Mouse (Mus musculus): Measurements from ENCODE around the gene Nrxn2. TPM values are rescaled to one million over a fixed set of nuclear protein-coding genes. Genes with fewer than 3 reads are reported as not detected.
A peak's percentile ranks its signal among the peaks of the same experiment; 100 is the strongest.

Gene Nrxn2
- polyA plus RNA-seq, 1 experiment: 6.4 TPM

DNA sequence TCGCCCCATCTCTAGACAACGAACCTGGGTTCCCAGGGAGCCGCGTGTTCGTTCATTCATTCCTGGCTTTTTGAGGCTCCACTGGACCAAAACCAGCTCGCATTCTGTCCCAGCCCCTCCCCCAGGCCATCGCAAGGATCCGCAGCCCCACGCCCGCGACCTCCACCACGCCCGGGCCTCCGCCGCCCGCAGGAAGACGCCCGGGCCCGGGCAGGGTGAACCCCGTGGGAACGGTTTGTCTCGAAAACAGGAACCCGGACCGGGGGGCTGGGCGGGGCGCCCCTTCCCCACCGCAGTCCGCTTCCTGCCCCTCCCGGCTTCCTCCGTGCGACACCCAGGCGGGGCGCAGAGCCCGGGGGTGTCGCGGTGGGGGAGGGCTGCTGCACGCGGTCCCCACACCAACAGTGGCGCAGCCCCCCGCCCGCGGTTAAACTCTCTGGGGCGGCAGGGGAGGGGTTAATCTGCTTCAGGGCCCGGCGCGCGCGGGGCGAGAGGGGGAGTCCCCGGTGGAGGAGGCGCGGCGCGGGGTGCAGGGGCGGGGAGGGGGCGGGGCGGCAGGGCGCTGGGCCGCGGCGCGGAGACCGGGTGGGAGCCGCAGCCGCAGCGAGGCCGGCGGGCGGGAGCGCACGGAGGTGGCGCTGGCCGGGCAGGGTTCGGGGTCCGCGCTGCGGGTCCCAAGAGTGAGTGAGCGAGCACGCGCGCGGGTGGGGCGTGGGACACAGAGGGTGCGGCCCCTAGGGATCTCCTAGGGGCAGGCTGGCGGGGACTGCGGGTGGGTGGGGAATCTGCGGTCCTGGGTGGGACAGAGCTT is 19.0 kb upstream of the Nrxn2 start, which contains the start of gene Rasgrp2:
Gene Rasgrp2, plus strand, starts transcription at position 56 of the 811 bp plus-strand sequence.
- 1% methylated on average over 79 of the region's 87 CpGs for WGBS
- TF ChIP-seq CTCF (conservative IDR thresholded peaks at IDR 0.05; ENCODE audit: insufficient read depth, insufficient read length, low read depth, low read length): no peak
- no peak for TF ChIP-seq POLR2A (IDR thresholded peaks at IDR 0.05; ENCODE audit: low read depth, low read length)
- DNase-seq: peak; percentile 76
- Histone ChIP-seq H3K36me3 (ENCODE audit: control insufficient read depth, insufficient read depth, low read length) (no peaks in the 10 kb centered on the region), H3K27me3 (replicated peaks; ENCODE audit: control insufficient read depth, insufficient read depth, low read length) (no peaks in the 10 kb centered on the region; the same call in 1 of the 2 replicates), H3K4me3 (ENCODE audit: insufficient read depth, low read depth, low read length) (peak within 1 kb of the TSS; percentile 59), H3K27ac (ENCODE audit: insufficient read depth, low read depth, low read length) (peak within 1 kb of the TSS; percentile 34; the same call in 1 of the 2 replicates), H3K4me1 (ENCODE audit: control insufficient read depth, insufficient read depth, low read length) (no peaks in the 10 kb centered on the region)

DNA sequence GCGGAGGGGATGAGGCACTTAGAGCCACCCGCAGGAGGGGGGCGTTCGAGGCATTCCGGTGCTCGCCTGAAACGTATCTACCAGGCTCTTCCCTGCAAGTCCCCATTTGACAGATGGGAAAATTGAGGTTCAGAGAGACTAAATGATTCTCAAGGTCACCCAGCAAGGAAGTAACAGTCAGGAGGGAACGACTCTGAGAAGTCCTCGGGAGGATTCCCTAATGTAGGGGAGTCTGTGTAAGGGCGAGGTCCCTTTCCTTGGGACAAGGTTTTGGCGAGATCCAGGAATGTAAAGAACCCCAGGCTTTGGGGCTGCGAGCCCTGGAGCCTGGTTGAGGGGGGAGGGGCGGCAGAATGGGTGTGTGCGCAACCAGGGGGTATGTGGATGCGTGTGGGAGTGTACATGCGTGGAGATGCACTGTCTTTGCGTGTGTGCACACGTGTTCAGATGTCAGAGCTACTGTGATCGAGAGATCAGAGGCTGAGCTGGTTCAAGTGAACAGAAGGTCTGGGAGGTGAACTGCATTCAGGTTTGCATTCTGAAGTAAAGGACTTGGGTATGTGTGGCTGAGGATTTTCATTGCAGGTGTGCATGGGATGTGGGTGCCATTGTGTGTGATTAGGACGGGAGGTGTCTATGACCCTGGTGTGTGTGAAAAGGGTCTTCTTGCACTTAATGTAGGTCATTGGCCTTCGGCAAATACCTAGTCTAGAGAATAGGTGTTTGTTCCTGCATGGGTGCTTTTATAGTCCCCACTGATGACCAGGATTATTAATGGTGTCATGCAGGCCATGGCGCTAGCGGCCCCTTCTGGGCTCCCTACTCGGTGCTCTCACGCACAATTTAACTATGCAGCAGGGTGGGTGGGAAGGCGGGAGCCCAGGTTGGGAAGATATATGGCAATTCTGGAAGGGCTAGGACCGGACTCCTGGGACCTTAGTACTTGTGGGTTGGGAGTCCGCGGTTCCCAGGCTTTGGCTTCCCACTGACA is 18.1 kb upstream of the Nrxn2 start:
- no peaks in the 10 kb centered on the region; the same call in 1 of the 2 replicates for H3K27me3 ChIP-seq (replicated peaks; ENCODE audit: control insufficient read depth, insufficient read depth, low read length)
- 2% methylated on average over 29 of the region's 29 CpGs for WGBS
- H3K4me1 ChIP-seq (ENCODE audit: control insufficient read depth, insufficient read depth, low read length): no peaks in the 10 kb centered on the region
- TF ChIP-seq POLR2A (IDR thresholded peaks at IDR 0.05; ENCODE audit: low read depth, low read length) (no peak), CTCF (conservative IDR thresholded peaks at IDR 0.05; ENCODE audit: insufficient read depth, insufficient read length, low read depth, low read length) (no peak)
- peak overlapping the region; percentile 59 for H3K4me3 ChIP-seq (ENCODE audit: insufficient read depth, low read depth, low read length)
- no peaks in the 10 kb centered on the region for H3K36me3 ChIP-seq (ENCODE audit: control insufficient read depth, insufficient read depth, low read length)
- DNase-seq: no peak
- H3K27ac ChIP-seq (ENCODE audit: insufficient read depth, low read depth, low read length): peak overlapping the region; percentile 24

DNA sequence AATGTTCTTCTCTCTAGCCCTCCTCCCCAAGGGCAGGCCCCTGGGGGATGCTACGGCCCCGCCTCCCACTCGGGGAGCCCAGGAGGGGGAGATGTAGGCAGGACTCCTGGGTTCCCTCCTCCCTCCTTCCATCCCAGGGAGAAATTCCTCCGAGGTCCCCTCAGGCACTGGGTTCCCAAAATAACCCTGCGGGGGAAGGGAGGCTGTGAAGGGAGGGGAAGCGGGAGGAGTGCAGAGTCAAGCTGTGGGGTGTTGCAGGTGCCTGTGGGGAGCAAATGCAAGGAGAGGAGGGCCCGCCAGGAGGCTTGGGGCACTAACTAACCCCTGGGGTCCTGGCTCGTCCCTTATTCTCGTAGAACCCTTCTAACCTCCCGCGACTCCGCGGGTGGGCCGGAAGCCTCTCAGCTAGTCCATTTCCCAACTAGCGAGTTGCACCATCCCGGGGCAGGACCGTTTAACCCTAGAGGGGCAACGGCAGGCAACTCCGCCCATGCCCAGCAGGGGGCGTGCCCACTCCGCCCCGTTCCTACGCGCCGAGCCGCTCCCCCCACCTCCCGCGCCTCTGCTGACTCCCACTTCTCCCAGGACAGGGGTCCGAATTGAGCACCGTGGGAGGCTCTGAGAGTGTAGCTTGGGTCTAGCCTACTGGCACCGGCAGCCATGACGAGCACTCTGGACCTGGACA is 17.3 kb upstream of the Nrxn2 start:
- H3K27ac ChIP-seq (ENCODE audit: insufficient read depth, low read depth, low read length): peak overlapping the region; percentile 80
- no peak for TF ChIP-seq POLR2A (IDR thresholded peaks at IDR 0.05; ENCODE audit: low read depth, low read length)
- peak; percentile 72 for TF ChIP-seq CTCF (conservative IDR thresholded peaks at IDR 0.05; ENCODE audit: insufficient read depth, insufficient read length, low read depth, low read length)
- no peaks in the 10 kb centered on the region; the same call in 1 of the 2 replicates for H3K27me3 ChIP-seq (replicated peaks; ENCODE audit: control insufficient read depth, insufficient read depth, low read length)
- no peaks in the 10 kb centered on the region for H3K4me1 ChIP-seq (ENCODE audit: control insufficient read depth, insufficient read depth, low read length)
- DNase-seq: peak; percentile 84
- no peaks in the 10 kb centered on the region for H3K36me3 ChIP-seq (ENCODE audit: control insufficient read depth, insufficient read depth, low read length)
- under 1% methylated on average over 32 of the region's 32 CpGs for whole genome bisulfite sequencing
- peak overlapping the region; percentile 59 for H3K4me3 ChIP-seq (ENCODE audit: insufficient read depth, low read depth, low read length)

DNA sequence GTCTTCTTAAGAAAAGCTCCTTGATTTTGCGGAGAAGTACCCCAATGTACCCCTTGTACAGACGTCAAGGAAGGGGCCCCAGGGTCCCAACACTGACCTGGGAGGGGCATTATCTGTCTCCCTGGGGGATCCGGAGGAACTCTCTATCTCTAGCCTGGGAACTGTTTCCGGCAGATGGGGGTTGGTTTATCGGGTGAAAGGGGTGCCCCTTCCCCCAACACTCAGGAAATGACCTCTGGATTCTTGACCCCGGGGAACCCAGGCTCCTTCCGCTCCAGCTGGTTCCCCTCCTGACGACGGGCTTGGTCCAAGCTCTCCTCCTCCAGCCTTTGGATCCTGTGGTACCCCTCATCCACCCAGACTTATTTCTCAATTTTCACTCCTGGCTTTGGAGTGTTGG is 16.6 kb upstream of the Nrxn2 start:
- peak overlapping the region; percentile 80 for H3K27ac ChIP-seq (ENCODE audit: insufficient read depth, low read depth, low read length)
- WGBS: 19% methylated on average over 9 of the region's 9 CpGs
- peak overlapping the region; percentile 59 for H3K4me3 ChIP-seq (ENCODE audit: insufficient read depth, low read depth, low read length)
- peak; percentile 79 for DNase-seq
- H3K27me3 ChIP-seq (replicated peaks; ENCODE audit: control insufficient read depth, insufficient read depth, low read length): no peaks in the 10 kb centered on the region; the same call in 1 of the 2 replicates
- TF ChIP-seq POLR2A (IDR thresholded peaks at IDR 0.05; ENCODE audit: low read depth, low read length) (no peak), CTCF (conservative IDR thresholded peaks at IDR 0.05; ENCODE audit: insufficient read depth, insufficient read length, low read depth, low read length) (no peak)
- H3K4me1 ChIP-seq (ENCODE audit: control insufficient read depth, insufficient read depth, low read length): no peaks in the 10 kb centered on the region
- no peaks in the 10 kb centered on the region for H3K36me3 ChIP-seq (ENCODE audit: control insufficient read depth, insufficient read depth, low read length)

DNA sequence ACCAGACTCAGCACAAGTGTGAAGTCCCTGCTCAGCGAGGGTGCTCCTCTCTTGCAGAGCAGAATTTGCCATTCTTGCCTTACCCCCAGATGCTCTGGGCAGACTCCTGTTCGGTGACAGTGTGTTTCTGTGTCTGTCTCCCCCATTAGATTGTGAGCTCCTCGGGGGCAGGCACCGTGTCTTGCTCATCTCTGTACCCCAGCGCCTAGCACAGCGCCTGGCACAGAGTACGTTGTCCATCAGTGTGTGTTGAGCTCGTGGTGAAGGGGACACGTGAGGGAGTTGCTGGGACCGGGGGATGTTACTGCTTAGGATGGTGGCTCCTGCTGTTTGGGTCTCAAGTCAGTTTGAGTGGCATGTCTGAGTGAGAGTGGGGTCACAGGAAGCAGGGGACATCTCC is 14.7 kb upstream of the Nrxn2 start:
- no peak for TF ChIP-seq POLR2A (IDR thresholded peaks at IDR 0.05; ENCODE audit: low read depth, low read length)
- TF ChIP-seq CTCF (conservative IDR thresholded peaks at IDR 0.05; ENCODE audit: insufficient read depth, insufficient read length, low read depth, low read length): no peak
- H3K27me3 ChIP-seq (replicated peaks; ENCODE audit: control insufficient read depth, insufficient read depth, low read length): no peaks in the 10 kb centered on the region; the same call in 1 of the 2 replicates
- DNase-seq: no peak
- H3K4me1 ChIP-seq (ENCODE audit: control insufficient read depth, insufficient read depth, low read length): no peaks in the 10 kb centered on the region
- no peak overlapping the region for H3K27ac ChIP-seq (ENCODE audit: insufficient read depth, low read depth, low read length)
- no peak overlapping the region for H3K4me3 ChIP-seq (ENCODE audit: insufficient read depth, low read depth, low read length)
- H3K36me3 ChIP-seq (ENCODE audit: control insufficient read depth, insufficient read depth, low read length): no peaks in the 10 kb centered on the region
- WGBS: 77% methylated on average over 10 of the region's 10 CpGs

DNA sequence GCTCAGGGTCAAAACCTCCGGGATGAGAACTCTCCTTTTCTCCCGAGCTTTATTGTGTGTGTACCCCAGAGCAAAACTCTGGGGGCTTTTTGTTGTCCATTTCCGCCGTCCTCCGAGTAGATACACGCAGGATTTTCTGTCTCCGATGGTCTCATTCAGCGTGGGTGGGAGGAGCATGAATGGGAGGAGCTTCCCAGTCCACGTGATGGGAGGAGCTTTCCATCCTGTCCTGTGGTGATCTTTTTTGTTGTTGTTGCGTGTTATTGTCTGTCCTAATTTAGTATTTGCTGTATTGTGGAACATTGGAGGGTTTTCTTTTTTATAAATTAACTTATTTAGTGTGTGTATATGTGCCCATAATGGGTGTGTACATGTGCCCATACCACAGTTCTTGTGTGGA is 13.1 kb upstream of the Nrxn2 start:
- WGBS: 80% methylated on average over 10 of the region's 10 CpGs
- Histone ChIP-seq H3K27ac (ENCODE audit: insufficient read depth, low read depth, low read length) (no peak overlapping the region), H3K36me3 (ENCODE audit: control insufficient read depth, insufficient read depth, low read length) (no peaks in the 10 kb centered on the region), H3K27me3 (replicated peaks; ENCODE audit: control insufficient read depth, insufficient read depth, low read length) (no peaks in the 10 kb centered on the region), H3K4me3 (ENCODE audit: insufficient read depth, low read depth, low read length) (no peak overlapping the region), H3K4me1 (ENCODE audit: control insufficient read depth, insufficient read depth, low read length) (no peaks in the 10 kb centered on the region)
- no peak for DNase-seq
- TF ChIP-seq CTCF (conservative IDR thresholded peaks at IDR 0.05; ENCODE audit: insufficient read depth, insufficient read length, low read depth, low read length) (no peak), POLR2A (IDR thresholded peaks at IDR 0.05; ENCODE audit: low read depth, low read length) (no peak)
